Mouse (Mus musculus) forebrain, embryonic 14.5 days (tissue): ENCODE results near the gene Fsd1l. TPM values are rescaled to one million over a fixed set of nuclear protein-coding genes. Genes with fewer than 3 reads are reported as not detected.
"Not testable (repeated sequence)": the region's sequence is repeated elsewhere in the genome, so short reads cannot be mapped to it uniquely, and the experiment has no call there.

ENCODE experiments used
- ATAC-seq: fragments of 200-750 bp; cut with Nextera tagmentation; 2 replicates; pipeline ENCODE4 v1.8.0; 2017; ENCODE audit warnings: mild to moderate bottlenecking, moderate library complexity
- DNase-seq: peaks from one replicate; pipeline ENCODE4 v3.0.0-alpha.2; 2015; ENCODE audit warnings: low spot score
- H3K27ac ChIP-seq: fragments of 300-500 bp; sonication (generic); 2 replicates; pipeline ENCODE4 v1.5.1; 2014; ENCODE audit warnings: low read depth, mild to moderate bottlenecking, control low read depth, low read length, moderate library complexity
- H3K27me3 ChIP-seq: fragments of 300-500 bp; sonication (generic); replicated peaks from 2 replicates; pipeline ENCODE4 v1.6.1; 2014; ENCODE audit warnings: low read length, control low read depth, mixed read lengths; ENCODE audit not compliant: control insufficient read depth, insufficient read depth
- H3K36me3 ChIP-seq: fragments of 300-500 bp; sonication (generic); 2 replicates; pipeline ENCODE4 v1.6.1; 2014; ENCODE audit warnings: low read length, control low read depth; ENCODE audit not compliant: control insufficient read depth, insufficient read depth
- H3K4me1 ChIP-seq: fragments of 300-500 bp; sonication (generic); 2 replicates; pipeline ENCODE4 v1.6.1; 2014; ENCODE audit warnings: antibody characterized with exemption, low read length, control low read depth; ENCODE audit not compliant: control insufficient read depth, insufficient read depth
- H3K4me2 ChIP-seq: fragments of 300-500 bp; sonication (generic); 2 replicates; pipeline ENCODE4 v1.6.1; 2014; ENCODE audit warnings: mild to moderate bottlenecking, control low read depth, low read length
- H3K4me3 ChIP-seq: fragments of 300-500 bp; sonication (generic); 2 replicates; pipeline ENCODE4 v1.5.1; 2014; ENCODE audit warnings: low read depth, low read length, control low read depth
- H3K9ac ChIP-seq: fragments of 300-500 bp; sonication (generic); 2 replicates; pipeline ENCODE4 v1.6.1; 2014; ENCODE audit warnings: mild to moderate bottlenecking, low read length, control low read depth, moderate library complexity
- H3K9me3 ChIP-seq: fragments of 300-500 bp; sonication (generic); replicated peaks from 2 replicates; pipeline ENCODE4 v1.6.1; 2016; ENCODE audit warnings: low read length, control low read depth, mixed read lengths; ENCODE audit not compliant: control insufficient read depth
- WGBS: fragments of 180-500 bp; shearing (Covaris S2); extraction: QIAGEN DNeasy Blood & Tissue Kit; methylation state at CpG from one replicate; pipeline ENCODE4 v1.1.7; 2014; 5-methylcytosine and 5-hydroxymethylcytosine counted together
- polyA plus RNA-seq: library from polyadenylated mRNA; unstranded; fragments of >200 nt; fragmentation: Nextera tagmentation; extraction: Ambion mirVana; gene quantifications from 2 replicates; pipeline ENCODE4 v1.2.1, GENCODE M21; 2014

Gene Fsd1l
- polyA plus RNA-seq, 1 experiment from 2014 or later = 24.0 TPM

- Histone ChIP-seq H3K4me3 (no peak overlapping the region), H3K27ac (no peak overlapping the region), H3K27me3 (no peaks in the 10 kb centered on the region), H3K9me3 (no peaks in the 10 kb centered on the region), H3K36me3 (0 out of 2 replicates have a peak, but pooled peaks cover 6% of the 10 kb centered on the region), H3K9ac (no peak overlapping the region), H3K4me2 (no peak overlapping the region), H3K4me1 (peaks cover 42% of the 10 kb centered on the region)
- WGBS = 69% methylated on average over 7 of the region's 7 CpGs
- ATAC-seq (no peak), DNase-seq (no peak)
Observed at GRCm38 (mm10) chr4:53638549-53639123, 7.4 kb downstream of the Fsd1l start.

- no peak overlapping the region for H3K27ac ChIP-seq
- DNase-seq = no peak
- H3K4me2 ChIP-seq = no peak overlapping the region
- 57% methylated on average over 3 of the region's 3 CpGs for WGBS
- H3K9ac ChIP-seq = no peak overlapping the region
- no peaks in the 10 kb centered on the region for H3K9me3 ChIP-seq
- ATAC-seq = no peak
- no peaks in the 10 kb centered on the region for H3K4me1 ChIP-seq
- peaks cover 48% of the 10 kb centered on the region for H3K36me3 ChIP-seq
- no peaks in the 10 kb centered on the region for H3K27me3 ChIP-seq
- no peak overlapping the region for H3K4me3 ChIP-seq
Observed at GRCm38 (mm10) chr4:53658029-53658428, 26.8 kb downstream of the Fsd1l start.

GRCm38 (mm10) chr4:53660711-53661110 lies 29.4 kb downstream of the Fsd1l start:
- ATAC-seq (no peak), DNase-seq (no peak)
- Histone ChIP-seq H3K4me3 (no peak overlapping the region), H3K27ac (no peak overlapping the region), H3K36me3 (peaks cover 45% of the 10 kb centered on the region), H3K4me1 (no peaks in the 10 kb centered on the region), H3K27me3 (no peaks in the 10 kb centered on the region), H3K4me2 (no peak overlapping the region), H3K9me3 (no peaks in the 10 kb centered on the region), H3K9ac (no peak overlapping the region)

GRCm38 (mm10) chr4:53682092-53682491 lies 50.8 kb downstream of the Fsd1l start:
- H3K4me2 ChIP-seq = no peak overlapping the region
- WGBS = 94% methylated on average over 8 of the region's 8 CpGs
- H3K27me3 ChIP-seq = no peaks in the 10 kb centered on the region
- no peak overlapping the region for H3K9ac ChIP-seq
- H3K4me1 ChIP-seq = no peaks in the 10 kb centered on the region
- no peak for DNase-seq
- H3K4me3 ChIP-seq = no peak overlapping the region
- peaks cover 39% of the 10 kb centered on the region for H3K36me3 ChIP-seq
- no peak overlapping the region for H3K27ac ChIP-seq
- ATAC-seq = no peak
- no peaks in the 10 kb centered on the region for H3K9me3 ChIP-seq

GRCm38 (mm10) chr4:53688965-53689364 lies 57.7 kb downstream of the Fsd1l start:
- H3K4me2 ChIP-seq = no peak overlapping the region
- H3K27me3 ChIP-seq = no peaks in the 10 kb centered on the region
- no peak overlapping the region for H3K9ac ChIP-seq
- no peak overlapping the region for H3K4me3 ChIP-seq
- WGBS = 91% methylated on average over 4 of the region's 4 CpGs
- DNase-seq (no peak), ATAC-seq (no peak)
- no peak overlapping the region for H3K27ac ChIP-seq
- no peaks in the 10 kb centered on the region for H3K4me1 ChIP-seq
- H3K36me3 ChIP-seq = peaks cover 28% of the 10 kb centered on the region
- no peaks in the 10 kb centered on the region for H3K9me3 ChIP-seq

GRCm38 (mm10) chr4:53691418-53691817 lies 60.1 kb downstream of the Fsd1l start:
- no peak overlapping the region for H3K27ac ChIP-seq

GRCm38 (mm10) chr4:53709166-53709565 lies 77.9 kb downstream of the Fsd1l start:
- H3K4me1 ChIP-seq, H3K4me3 ChIP-seq, H3K9me3 ChIP-seq, H3K36me3 ChIP-seq, H3K27me3 ChIP-seq, DNase-seq, H3K9ac ChIP-seq, H3K27ac ChIP-seq, H3K4me2 ChIP-seq, ATAC-seq: not testable (repeated sequence)

More at GRCm38 (mm10) chr4:53691418-53691817, 60.1 kb downstream of the Fsd1l start:
- DNase-seq (peak; percentile 6), ATAC-seq (no peak)
- Histone ChIP-seq H3K36me3 (peaks cover 34% of the 10 kb centered on the region), H3K4me1 (no peaks in the 10 kb centered on the region), H3K4me2 (no peak overlapping the region), H3K4me3 (no peak overlapping the region), H3K27me3 (no peaks in the 10 kb centered on the region), H3K9me3 (no peaks in the 10 kb centered on the region), H3K9ac (no peak overlapping the region)
- 67% methylated on average over 1 of the region's 1 CpGs for WGBS

GRCm38 (mm10) chr4:53710021-53710420 lies 78.8 kb downstream of the Fsd1l start:
- ATAC-seq (no peak), DNase-seq (no peak)
- Histone ChIP-seq H3K9ac (no peak overlapping the region), H3K36me3 (0 out of 2 replicates have a peak, but pooled peaks cover 4% of the 10 kb centered on the region), H3K27me3 (no peaks in the 10 kb centered on the region), H3K4me1 (peaks cover 6% of the 10 kb centered on the region; the same call in 1 of the 2 replicates), H3K4me2 (no peak overlapping the region), H3K4me3 (no peak overlapping the region), H3K9me3 (no peaks in the 10 kb centered on the region), H3K27ac (no peak overlapping the region)
- 93% methylated on average over 2 of the region's 2 CpGs for WGBS

GRCm38 (mm10) chr4:53710555-53711328 lies 79.5 kb downstream of the Fsd1l start:
- WGBS = 93% methylated on average over 6 of the region's 6 CpGs
- H3K4me2 ChIP-seq = no peak overlapping the region
- H3K27me3 ChIP-seq = no peaks in the 10 kb centered on the region
- no peak overlapping the region for H3K9ac ChIP-seq
- DNase-seq (no peak), ATAC-seq (no peak)
- no peak overlapping the region for H3K4me3 ChIP-seq
- H3K27ac ChIP-seq = no peak overlapping the region
- no peaks in the 10 kb centered on the region for H3K9me3 ChIP-seq
- H3K36me3 ChIP-seq = 0 out of 2 replicates have a peak, but pooled peaks cover 4% of the 10 kb centered on the region
- H3K4me1 ChIP-seq = peaks cover 10% of the 10 kb centered on the region; the same call in 1 of the 2 replicates
